Mouse (Mus musculus) heart, postnatal 4 days (tissue): ENCODE results near the gene Gm6583. TPM values are rescaled to one million over a fixed set of nuclear protein-coding genes. Genes with fewer than 3 reads are reported as not detected.

Source experiments
- DNase-seq: peaks from one replicate; pipeline ENCODE4 v3.0.0; 2021
- total RNA-seq, 2 experiments: library from RNA; stranded (reverse); gene quantifications; 2 replicates each; pipeline ENCODE4 v1.2.3; 2021

Gm6583 gene
- total RNA-seq, 2 experiments from 2014 or later, result 0.11 TPM; not detected in 1

- DNase-seq, result no peak
Measured at GRCm38 (mm10) chr5:112367338-112367737, 11.5 kb upstream of the Gm6583 start.

GRCm38 (mm10) chr5:112366879-112367278, 11.0 kb upstream of the Gm6583 start:
- no peak for DNase-seq

GRCm38 (mm10) chr5:112364184-112364797, 8.5 kb upstream of the Gm6583 start:
- no peak for DNase-seq

GRCm38 (mm10) chr5:112360077-112360476, 4.2 kb upstream of the Gm6583 start:
- DNase-seq, result no peak

- DNase-seq, result no peak
Measured at GRCm38 (mm10) chr5:112359520-112359919, 3.7 kb upstream of the Gm6583 start.

- peak; percentile 24 for DNase-seq
Measured at GRCm38 (mm10) chr5:112356322-112356721, 489 bp upstream of the Gm6583 start.

GRCm38 (mm10) chr5:112355493-112355892, 340 bp downstream of the Gm6583 start:
- no peak for DNase-seq

GRCm38 (mm10) chr5:112349169-112349568, 6.7 kb downstream of the Gm6583 start:
- no peak for DNase-seq

GRCm38 (mm10) chr5:112346211-112346965, 9.4 kb downstream of the Gm6583 start:
- peak; percentile 43 for DNase-seq

GRCm38 (mm10) chr5:112344092-112344960, 11.5 kb downstream of the Gm6583 start:
- no peak for DNase-seq

- DNase-seq, result no peak
Measured at GRCm38 (mm10) chr5:112343205-112343595, 12.6 kb downstream of the Gm6583 start.

- peak; percentile 92 for DNase-seq
Measured at GRCm38 (mm10) chr5:112342463-112343204, 13.2 kb downstream of the Gm6583 start, which contains the start of the genes Srrd and Hps4. TSS of gene Srrd (minus strand) at chr5:112343040. TSS of gene Hps4 (plus strand) at chr5:112343083.

GRCm38 (mm10) chr5:112339215-112339614, 16.6 kb downstream of the Gm6583 start:
- DNase-seq, result no peak

GRCm38 (mm10) chr5:112337004-112337403, 18.8 kb downstream of the Gm6583 start:
- no peak for DNase-seq

- DNase-seq, result peak; percentile 74
Measured at GRCm38 (mm10) chr5:112335473-112335872, 20.4 kb downstream of the Gm6583 start.

GRCm38 (mm10) chr5:112329805-112330564, 25.8 kb downstream of the Gm6583 start:
- no peak for DNase-seq

- no peak for DNase-seq
Measured at GRCm38 (mm10) chr5:112327854-112328253, 28.0 kb downstream of the Gm6583 start.

GRCm38 (mm10) chr5:112326446-112327009, 29.3 kb downstream of the Gm6583 start:
- DNase-seq, result no peak

- DNase-seq, result peak; percentile 98
Measured at GRCm38 (mm10) chr5:112325546-112326445, 30.0 kb downstream of the Gm6583 start, which contains the start of gene Tfip11. TSS of gene Tfip11 (plus strand) at chr5:112326358.
